Mouse (Mus musculus): ENCODE data around the gene Mfng. TPM values are rescaled to one million over a fixed set of nuclear protein-coding genes. Genes with fewer than 3 reads are reported as not detected.

Mfng gene
- polyA plus RNA-seq, 1 experiment from 2014 or later, result 29.1 TPM

- H3K4me1 ChIP-seq, result no peaks in the 10 kb centered on the region
- no peak overlapping the region for H3K9ac ChIP-seq
- H3K27me3 ChIP-seq, result no peaks in the 10 kb centered on the region
- no peak overlapping the region for H3K4me2 ChIP-seq (replicated peaks)
- 73% methylated on average over 5 of the region's 5 CpGs for WGBS
- no peaks in the 10 kb centered on the region for H3K36me3 ChIP-seq
- no peak overlapping the region for H3K27ac ChIP-seq
- no peak for ATAC-seq (ENCODE audit: insufficient number of reproducible peaks, insufficient read depth, low FRiP score, low TSS enrichment)
- no peaks in the 10 kb centered on the region for H3K9me3 ChIP-seq
- H3K4me3 ChIP-seq, result no peak overlapping the region
These were observed 19.1 kb downstream of the Mfng start for GRCm38 (mm10) chr15:78754144-78754543.

DNA sequence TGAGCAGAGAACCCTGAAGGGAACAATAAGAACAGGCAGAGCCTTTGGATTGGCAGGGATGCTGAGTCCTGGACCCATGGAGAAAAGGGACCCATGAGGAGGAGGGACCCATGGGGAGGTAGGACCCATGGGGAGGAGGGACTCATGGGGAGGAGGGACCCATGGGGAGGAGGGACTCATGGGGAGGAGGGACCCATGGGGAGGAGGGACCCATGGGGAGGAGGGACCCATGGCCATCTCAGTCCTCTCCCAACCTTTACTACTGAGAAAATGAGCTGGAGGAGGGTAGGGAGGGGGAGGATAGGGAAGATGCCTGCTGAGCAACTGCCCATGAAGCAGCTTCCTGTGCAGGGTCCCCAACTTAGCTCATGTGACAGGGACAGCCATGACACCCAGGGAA is 20.3 kb downstream of the Mfng start:
- Histone ChIP-seq H3K4me3 (no peak overlapping the region), H3K9me3 (no peaks in the 10 kb centered on the region), H3K4me1 (no peaks in the 10 kb centered on the region), H3K4me2 (replicated peaks) (no peak overlapping the region), H3K36me3 (no peaks in the 10 kb centered on the region), H3K27me3 (no peaks in the 10 kb centered on the region), H3K27ac (no peak overlapping the region), H3K9ac (no peak overlapping the region)
- ATAC-seq (ENCODE audit: insufficient number of reproducible peaks, insufficient read depth, low FRiP score, low TSS enrichment), result no peak

GRCm38 (mm10) chr15:78750608-78751350 is 22.5 kb downstream of the Mfng start:
- Histone ChIP-seq H3K9ac (no peak overlapping the region), H3K27ac (no peak overlapping the region), H3K4me3 (no peak overlapping the region), H3K27me3 (no peaks in the 10 kb centered on the region), H3K9me3 (no peaks in the 10 kb centered on the region), H3K4me2 (replicated peaks) (no peak overlapping the region), H3K36me3 (no peaks in the 10 kb centered on the region), H3K4me1 (no peaks in the 10 kb centered on the region)
- 57% methylated on average over 6 of the region's 6 CpGs for WGBS
- no peak for ATAC-seq (ENCODE audit: insufficient number of reproducible peaks, insufficient read depth, low FRiP score, low TSS enrichment)

- no peaks in the 10 kb centered on the region for H3K36me3 ChIP-seq
- H3K4me3 ChIP-seq, result no peak overlapping the region
- no peak overlapping the region for H3K4me2 ChIP-seq (replicated peaks)
- WGBS, result 37% methylated on average over 5 of the region's 5 CpGs
- no peaks in the 10 kb centered on the region for H3K4me1 ChIP-seq
- 0 out of 2 replicates have a peak, but pooled peaks have one; percentile 12 for ATAC-seq (ENCODE audit: insufficient number of reproducible peaks, insufficient read depth, low FRiP score, low TSS enrichment)
- H3K9ac ChIP-seq, result no peak overlapping the region
- no peak overlapping the region for H3K27ac ChIP-seq
- no peaks in the 10 kb centered on the region for H3K27me3 ChIP-seq
- no peaks in the 10 kb centered on the region for H3K9me3 ChIP-seq
These were observed 23.4 kb downstream of the Mfng start for GRCm38 (mm10) chr15:78749855-78750254.

DNA sequence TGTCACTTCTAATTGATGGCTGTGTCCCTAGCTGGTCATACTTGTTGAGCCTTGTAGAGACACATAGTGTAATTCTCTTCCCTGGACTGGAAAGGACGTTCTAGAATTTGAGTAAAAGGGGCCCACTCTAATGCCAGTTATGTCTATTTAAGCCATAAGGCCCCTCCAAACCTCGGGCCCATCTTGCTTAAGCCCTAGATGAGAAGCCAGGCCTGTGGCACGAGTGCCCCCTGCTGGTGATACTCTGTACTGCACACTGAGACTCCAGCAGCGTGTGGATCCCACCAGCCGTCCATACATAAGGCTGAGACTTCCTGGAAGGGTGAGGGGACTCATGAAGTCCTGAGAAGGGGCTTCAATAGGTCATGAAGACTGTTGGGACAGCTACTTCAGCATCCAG is 29.1 kb downstream of the Mfng start:
- 2% methylated on average over 5 of the region's 5 CpGs for WGBS
- ATAC-seq (ENCODE audit: insufficient number of reproducible peaks, insufficient read depth, low FRiP score, low TSS enrichment), result no peak

DNA sequence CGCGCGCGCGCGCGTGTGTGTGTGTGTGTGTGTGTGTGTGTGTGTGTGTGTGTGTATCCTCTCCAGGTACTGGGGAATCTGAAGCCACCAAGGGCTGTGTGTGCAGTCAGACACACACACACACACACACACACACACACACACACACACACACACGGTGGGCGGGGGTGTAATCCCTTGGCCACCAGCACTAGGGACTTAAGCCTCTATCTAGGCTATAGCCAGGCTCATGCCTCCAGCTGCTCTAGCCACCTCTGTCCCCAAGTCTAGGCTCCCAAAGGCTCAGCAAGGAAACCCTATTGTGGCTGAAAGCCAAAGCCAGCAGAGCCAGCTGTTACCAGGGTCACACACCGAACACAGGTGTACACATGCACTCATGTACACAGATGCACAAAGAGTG is 30.4 kb downstream of the Mfng start:
- Histone ChIP-seq H3K36me3 (no peaks in the 10 kb centered on the region), H3K9me3 (no peaks in the 10 kb centered on the region), H3K27ac (no peak overlapping the region), H3K4me2 (replicated peaks) (no peak overlapping the region), H3K4me3 (no peak overlapping the region), H3K4me1 (no peaks in the 10 kb centered on the region), H3K27me3 (no peaks in the 10 kb centered on the region), H3K9ac (no peak overlapping the region)
- ATAC-seq (ENCODE audit: insufficient number of reproducible peaks, insufficient read depth, low FRiP score, low TSS enrichment), result no peak
- 49% methylated on average over 2 of the region's 10 CpGs for WGBS

More for the DNA sequence above, 29.1 kb downstream of the Mfng start:
- no peaks in the 10 kb centered on the region for H3K9me3 ChIP-seq
- H3K9ac ChIP-seq, result no peak overlapping the region
- H3K4me2 ChIP-seq (replicated peaks), result no peak overlapping the region
- no peaks in the 10 kb centered on the region for H3K27me3 ChIP-seq
- H3K27ac ChIP-seq, result no peak overlapping the region
- no peaks in the 10 kb centered on the region for H3K36me3 ChIP-seq
- no peaks in the 10 kb centered on the region for H3K4me1 ChIP-seq
- H3K4me3 ChIP-seq, result no peak overlapping the region

- no peak overlapping the region for H3K4me2 ChIP-seq (replicated peaks)
- H3K27me3 ChIP-seq, result 0 out of 2 replicates have a peak, but pooled peaks cover 9% of the 10 kb centered on the region
- ATAC-seq (ENCODE audit: insufficient number of reproducible peaks, insufficient read depth, low FRiP score, low TSS enrichment), result no peak
- no peak overlapping the region for H3K27ac ChIP-seq
- no peak overlapping the region for H3K4me3 ChIP-seq
- WGBS, result 64% methylated on average over 12 of the region's 12 CpGs
- no peaks in the 10 kb centered on the region for H3K9me3 ChIP-seq
- H3K9ac ChIP-seq, result no peak overlapping the region
- no peaks in the 10 kb centered on the region for H3K4me1 ChIP-seq
- no peaks in the 10 kb centered on the region for H3K36me3 ChIP-seq
These were observed 32.6 kb downstream of the Mfng start for GRCm38 (mm10) chr15:78740662-78741061.

GRCm38 (mm10) chr15:78737146-78737545 is 36.1 kb downstream of the Mfng start:
- no peak overlapping the region for H3K4me3 ChIP-seq
- WGBS, result 60% methylated on average over 6 of the region's 6 CpGs
- no peaks in the 10 kb centered on the region for H3K4me1 ChIP-seq
- H3K9ac ChIP-seq, result no peak overlapping the region
- H3K27ac ChIP-seq, result no peak overlapping the region
- H3K27me3 ChIP-seq, result 0 out of 2 replicates have a peak, but pooled peaks cover 10% of the 10 kb centered on the region
- ATAC-seq (ENCODE audit: insufficient number of reproducible peaks, insufficient read depth, low FRiP score, low TSS enrichment), result no peak
- no peaks in the 10 kb centered on the region for H3K36me3 ChIP-seq
- no peaks in the 10 kb centered on the region for H3K9me3 ChIP-seq
- H3K4me2 ChIP-seq (replicated peaks), result no peak overlapping the region

DNA sequence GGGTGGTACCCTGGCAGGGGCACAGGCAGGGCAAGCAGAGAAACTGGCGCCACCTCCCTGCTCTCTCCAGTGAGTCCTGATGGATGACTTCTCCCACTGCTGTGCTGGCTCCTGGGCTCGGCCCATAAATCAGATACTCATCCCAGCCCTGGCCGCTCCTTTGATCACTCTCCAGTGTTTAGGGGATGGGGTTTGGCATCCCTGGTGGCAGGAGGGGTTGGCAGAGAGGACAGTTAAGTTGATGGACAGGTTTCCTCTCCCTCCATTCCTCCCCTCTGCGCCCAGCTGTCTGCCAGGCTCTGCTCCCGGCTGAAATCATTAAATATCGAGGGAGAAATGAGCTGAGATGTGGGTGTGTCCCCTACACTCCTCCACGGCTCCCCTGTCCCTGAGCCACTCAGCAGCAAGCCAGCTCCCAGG is 36.6 kb downstream of the Mfng start:
- H3K9me3 ChIP-seq, result no peaks in the 10 kb centered on the region
- H3K9ac ChIP-seq, result no peak overlapping the region
- ATAC-seq (ENCODE audit: insufficient number of reproducible peaks, insufficient read depth, low FRiP score, low TSS enrichment), result no peak
- H3K27ac ChIP-seq, result no peak overlapping the region
- no peak overlapping the region for H3K4me3 ChIP-seq
- H3K27me3 ChIP-seq, result 0 out of 2 replicates have a peak, but pooled peaks cover 10% of the 10 kb centered on the region
- no peaks in the 10 kb centered on the region for H3K36me3 ChIP-seq
- H3K4me2 ChIP-seq (replicated peaks), result no peak overlapping the region
- 46% methylated on average over 7 of the region's 7 CpGs for WGBS
- H3K4me1 ChIP-seq, result no peaks in the 10 kb centered on the region

- Histone ChIP-seq H3K9ac (no peak overlapping the region), H3K4me3 (no peak overlapping the region), H3K4me1 (no peaks in the 10 kb centered on the region), H3K27me3 (0 out of 2 replicates have a peak, but pooled peaks cover 10% of the 10 kb centered on the region), H3K4me2 (replicated peaks) (no peak overlapping the region), H3K36me3 (no peaks in the 10 kb centered on the region), H3K27ac (no peak overlapping the region), H3K9me3 (no peaks in the 10 kb centered on the region)
- ATAC-seq (ENCODE audit: insufficient number of reproducible peaks, insufficient read depth, low FRiP score, low TSS enrichment), result no peak
- WGBS, result 69% methylated on average over 3 of the region's 3 CpGs
These were observed 37.1 kb downstream of the Mfng start for GRCm38 (mm10) chr15:78736181-78736579.

- no peaks in the 10 kb centered on the region for H3K4me1 ChIP-seq
- no peak overlapping the region for H3K4me2 ChIP-seq (replicated peaks)
- no peak overlapping the region for H3K4me3 ChIP-seq
- 0 out of 2 replicates have a peak, but pooled peaks cover 10% of the 10 kb centered on the region for H3K27me3 ChIP-seq
- H3K9ac ChIP-seq, result no peak overlapping the region
- H3K27ac ChIP-seq, result no peak overlapping the region
- no peaks in the 10 kb centered on the region for H3K36me3 ChIP-seq
- 50% methylated on average over 17 of the region's 17 CpGs for WGBS
- no peak for ATAC-seq (ENCODE audit: insufficient number of reproducible peaks, insufficient read depth, low FRiP score, low TSS enrichment)
- H3K9me3 ChIP-seq, result no peaks in the 10 kb centered on the region
These were observed 37.7 kb downstream of the Mfng start for GRCm38 (mm10) chr15:78735431-78736180.

DNA sequence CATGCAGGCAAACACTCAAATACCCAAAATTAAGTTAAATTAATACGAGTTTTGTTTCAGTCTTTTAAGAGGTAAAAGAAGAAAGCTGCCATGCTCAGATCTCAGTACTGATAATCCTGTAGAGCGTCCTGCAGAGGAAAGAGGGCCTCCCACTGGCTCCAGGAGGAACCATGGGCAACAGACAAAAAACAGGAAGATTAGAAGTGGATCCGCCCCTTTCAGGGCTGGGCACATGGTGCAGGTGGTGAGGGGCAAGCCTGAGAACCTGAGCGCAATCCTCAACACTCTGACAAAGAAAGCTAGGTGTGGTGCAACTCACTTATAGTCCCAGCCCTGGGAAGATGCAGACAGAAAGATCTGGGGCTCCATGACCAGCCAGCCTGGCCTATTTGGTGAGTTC is 41.4 kb downstream of the Mfng start:
- Histone ChIP-seq H3K36me3 (no peaks in the 10 kb centered on the region), H3K27me3 (0 out of 2 replicates have a peak, but pooled peaks cover 12% of the 10 kb centered on the region), H3K9ac (no peak overlapping the region), H3K4me1 (no peaks in the 10 kb centered on the region), H3K4me3 (no peak overlapping the region), H3K9me3 (no peaks in the 10 kb centered on the region), H3K4me2 (replicated peaks) (no peak overlapping the region), H3K27ac (no peak overlapping the region)
- no peak for ATAC-seq (ENCODE audit: insufficient number of reproducible peaks, insufficient read depth, low FRiP score, low TSS enrichment)
- 54% methylated on average over 4 of the region's 4 CpGs for WGBS
